10 mouse cellular contexts compared by ENCODE assay signal in genomic region chr9:73245524-73245923, GRCm38 (mm10).
A peak's percentile ranks its signal among the peaks of the same experiment; 100 is the strongest.
DNase-seq lines count a peak whose midpoint lies in the region.
"Had no signal": no experiment of that assay in that cellular context is flagged by ENCODE, and none has a peak within 500 bp of the region (broad histone marks: within the 10 kb centered on the region; RNA-seq: fewer than 3 reads in every experiment).

No protein-coding gene starts in this region.

- intact Hi-C loops in gastrocnemius, postnatal 14 days (cut with DNase I; ENCODE audit: low total_unique reads), result no loop called here

- DNase-seq in gastrocnemius, adult 18-20 months (ENCODE audit: low spot score), result peak; percentile 8
- no peak for DNase-seq in gastrocnemius, postnatal 14 days
- DNase-seq in kidney, postnatal 14 days, result peak; percentile 25
- no peak for DNase-seq in kidney, adult 9 months
- peak; percentile 35 for DNase-seq in right cerebral cortex, adult 18-20 months
- no peak for DNase-seq in right cerebral cortex, postnatal 36 days (ENCODE audit: low spot score in 2 of 2)
- no peak for DNase-seq in thymus, adult 18-20 months
- DNase-seq in thymus, postnatal 25 days, result no peak
- DNase-seq: liver, embryonic 13.5 days; right cerebral cortex, postnatal 25 days had no signal

Comparison
In these comparisons a context has a peak if more than half of its experiments do, and no peak if none do; other contexts are left out.
1. DNase-seq: peak in gastrocnemius, adult 18-20 months (single experiment), kidney, postnatal 14 days (single experiment) and right cerebral cortex, adult 18-20 months (single experiment); none in gastrocnemius, postnatal 14 days (single experiment), kidney, adult 9 months (single experiment), right cerebral cortex, postnatal 36 days (0 of 2), thymus, adult 18-20 months (0 of 2) and thymus, postnatal 25 days (single experiment).